Mouse (Mus musculus) embryo, embryonic 11 days (tissue): ENCODE results near the gene Esr2.

Source experiments
- DNase-seq: peaks from one replicate; pipeline ENCODE4 v3.0.0-alpha.2; 2015

The Esr2 gene

GRCm38 (mm10) chr12:76081557-76082211 lies 95.4 kb downstream of the Esr2 start:
- DNase-seq, result peak; percentile 74

- DNase-seq, result peak; percentile 17
These were observed 96.0 kb downstream of the Esr2 start for GRCm38 (mm10) chr12:76080876-76081556.

GRCm38 (mm10) chr12:76073981-76074380 lies 103.1 kb downstream of the Esr2 start:
- DNase-seq, result no peak

GRCm38 (mm10) chr12:76073066-76073826 lies 103.8 kb downstream of the Esr2 start:
- peak; percentile 83 for DNase-seq

GRCm38 (mm10) chr12:76071935-76072849 lies 104.9 kb downstream of the Esr2 start:
- peak; percentile 86 for DNase-seq
